Comparison of ENCODE assay signal across 28 mouse cellular contexts in genomic region chr2:50656351-50656750, GRCm38 (mm10).
"Had no signal": no experiment of that assay in that cellular context is flagged by ENCODE, and none has a peak within 500 bp of the region (broad histone marks: within the 10 kb centered on the region; RNA-seq: fewer than 3 reads in every experiment).

No protein-coding gene starts in this region.

- H3K4me1 ChIP-seq: heart, embryonic 10.5 days; heart, embryonic 12.5 days; intestine, embryonic 15.5 days; limb, embryonic 12.5 days; liver, embryonic 13.5 days; liver, embryonic 15.5 days had no signal

- H3K27ac ChIP-seq: heart, adult 2 months; heart, embryonic 10.5 days; hindbrain, embryonic 10.5 days; hindbrain, embryonic 12.5 days; hindbrain, embryonic 14.5 days; intestine, embryonic 15.5 days; layer of hippocampus, adult 2 months; left cerebral cortex, adult 2 months; limb, embryonic 10.5 days; limb, embryonic 12.5 days; liver, embryonic 13.5 days; liver, embryonic 15.5 days had no signal

- H3K4me2 ChIP-seq: heart, embryonic 12.5 days; hindbrain, embryonic 12.5 days; hindbrain, embryonic 14.5 days; intestine, embryonic 15.5 days; limb, embryonic 12.5 days; liver, embryonic 11.5 days; liver, embryonic 13.5 days; liver, embryonic 15.5 days had no signal

- H3K9me3 ChIP-seq: heart, embryonic 10.5 days; heart, embryonic 12.5 days; hindbrain, embryonic 10.5 days; hindbrain, embryonic 12.5 days; intestine, embryonic 15.5 days; limb, embryonic 10.5 days; limb, embryonic 12.5 days; liver, embryonic 13.5 days; liver, embryonic 15.5 days had no signal

- H3K9ac ChIP-seq: heart, embryonic 12.5 days; hindbrain, embryonic 12.5 days; hindbrain, embryonic 14.5 days; intestine, embryonic 15.5 days; limb, embryonic 12.5 days; liver, embryonic 13.5 days; liver, embryonic 15.5 days; liver, postnatal 0 days had no signal

- H3K36me3 ChIP-seq: heart, embryonic 10.5 days; heart, embryonic 12.5 days; hindbrain, embryonic 10.5 days; hindbrain, embryonic 12.5 days; intestine, embryonic 15.5 days; limb, embryonic 10.5 days; limb, embryonic 12.5 days; liver, embryonic 13.5 days; liver, embryonic 15.5 days had no signal

- ATAC-seq: hindbrain, embryonic 16.5 days; inflammation-experienced regulatory T-cells, adult 6 months; intestine, embryonic 15.5 days; intestine, postnatal 0 days; liver, postnatal 0 days had no signal

- H3K27me3 ChIP-seq: heart, embryonic 12.5 days; hindbrain, embryonic 12.5 days; intestine, embryonic 15.5 days; limb, embryonic 12.5 days; liver, embryonic 13.5 days; liver, embryonic 15.5 days had no signal

- H3K4me3 ChIP-seq: heart, adult 2 months; heart, embryonic 10.5 days; heart, embryonic 12.5 days; hindbrain, embryonic 10.5 days; hindbrain, embryonic 12.5 days; intestine, embryonic 15.5 days; layer of hippocampus, adult 2 months; left cerebral cortex, adult 2 months; limb, embryonic 10.5 days; limb, embryonic 12.5 days; liver, embryonic 13.5 days; liver, embryonic 15.5 days had no signal

- DNase-seq: gastrocnemius, postnatal 14 days; gastrocnemius, postnatal 36 days; heart, adult 2 months; heart, postnatal 10 days; heart, postnatal 4 days; kidney, adult 18-20 months; kidney, adult 8-10 months; kidney, postnatal 10 days; kidney, postnatal 25 days; kidney, postnatal 4 days; liver; liver, embryonic 13.5 days; liver, postnatal 0 days had no signal
